Mouse (Mus musculus) MEL (cell line): ENCODE data around the gene Specc1l. TPM values are rescaled to one million over a fixed set of nuclear protein-coding genes. Genes with fewer than 3 reads are reported as not detected.

Experiments used
- DNase-seq: peaks from one replicate; pipeline ENCODE4 v3.0.0; 2011; ENCODE audit warnings: low read depth, low spot score
- H3K27ac ChIP-seq: 2 replicates; pipeline ENCODE4 v1.5.1; 2012; ENCODE audit warnings: low read depth, mild to moderate bottlenecking, control low read depth, low read length, moderate library complexity; ENCODE audit not compliant: control insufficient read depth
- H3K27me3 ChIP-seq, 2 experiments: fragments of 150-350 bp in 1 of 2; sonication (generic) in 1 of 2; 2 replicates each; pipeline ENCODE4 v1.6.1; 2012; ENCODE audit warnings: low read length in 2 of 2, mild to moderate bottlenecking in 2 of 2, improper control_type of control experiment in 1 of 2, moderate library complexity in 1 of 2; ENCODE audit not compliant: insufficient read depth in 2 of 2, control insufficient read depth in 1 of 2
- H3K36me3 ChIP-seq, 2 experiments: 2 replicates each; pipeline ENCODE4 v1.6.1; 2012 to 2014; ENCODE audit warnings: low read length in 2 of 2, improper control_type of control experiment in 1 of 2, inconsistent platforms in 1 of 2, mild to moderate bottlenecking in 1 of 2; ENCODE audit not compliant: insufficient read depth in 2 of 2, control insufficient read depth in 1 of 2
- H3K4me1 ChIP-seq, 2 experiments: fragments of 150-350 bp in 1 of 2; sonication (generic) in 1 of 2; 2 replicates each; pipeline ENCODE4 v1.6.1; 2012; ENCODE audit warnings: low read length in 2 of 2, improper control_type of control experiment in 1 of 2, mild to moderate bottlenecking in 1 of 2; ENCODE audit not compliant: insufficient read depth in 2 of 2, control insufficient read depth in 1 of 2
- H3K4me3 ChIP-seq, 2 experiments: fragments of 150-350 bp in 1 of 2; sonication (generic) in 1 of 2; 2 replicates each; pipeline ENCODE4 v1.5.1; 2012; ENCODE audit warnings: low read depth in 2 of 2, low read length in 2 of 2, mild to moderate bottlenecking in 2 of 2, moderate library complexity in 2 of 2, control low read depth in 1 of 2, improper control_type of control experiment in 1 of 2; ENCODE audit not compliant: control insufficient read depth in 1 of 2, insufficient read depth in 1 of 2
- H3K79me2 ChIP-seq: 2 replicates; pipeline ENCODE4 v1.6.1; 2012; ENCODE audit warnings: mild to moderate bottlenecking, low read length, moderate library complexity; ENCODE audit not compliant: control insufficient read depth, poor library complexity, insufficient read depth
- H3K9ac ChIP-seq: 2 replicates; pipeline ENCODE4 v1.6.1; 2012; ENCODE audit warnings: low read depth, mild to moderate bottlenecking, control low read depth, low read length, moderate library complexity; ENCODE audit not compliant: control insufficient read depth, poor library complexity, severe bottlenecking
- H3K9me3 ChIP-seq: fragments of 150-350 bp; sonication (generic); replicated peaks from 2 replicates; pipeline ENCODE4 v1.6.1; 2012; ENCODE audit warnings: mild to moderate bottlenecking, low read length, improper control_type of control experiment, moderate library complexity; ENCODE audit not compliant: insufficient read depth
- BHLHE40 ChIP-seq: IDR thresholded peaks from 2 replicates; pipeline ENCODE4 v1.6.1; 2012; ENCODE audit warnings: low read depth, mild to moderate bottlenecking, inconsistent platforms, low read length, improper control_type of control experiment, borderline replicate concordance
- CHD2 ChIP-seq: IDR thresholded peaks from 2 replicates; pipeline ENCODE4 v1.6.1; 2011; ENCODE audit warnings: low read length, improper control_type of control experiment
- CTCF ChIP-seq, 3 experiments: IDR thresholded peaks in 2 of 3; conservative IDR thresholded peaks in 1 of 3; 2 replicates each; pipeline ENCODE4 v1.5.1; 2011 to 2012; ENCODE audit warnings: low read length in 3 of 3, low read depth in 2 of 3, mild to moderate bottlenecking in 2 of 3, improper control_type of control experiment in 1 of 3, inconsistent platforms in 1 of 3, mixed read lengths in 1 of 3, moderate library complexity in 1 of 3; ENCODE audit not compliant: control insufficient read depth in 1 of 3, insufficient read depth in 1 of 3, poor library complexity in 1 of 3, severe bottlenecking in 1 of 3
- ELF1 ChIP-seq: IDR thresholded peaks from 2 replicates; pipeline ENCODE4 v1.6.1; 2014; ENCODE audit warnings: low read depth, mild to moderate bottlenecking, inconsistent platforms, low read length, improper control_type of control experiment, moderate library complexity
- EP300 ChIP-seq, 2 experiments: IDR thresholded peaks; 2 replicates each; pipeline ENCODE4 v1.6.1; 2011; ENCODE audit warnings: improper control_type of control experiment in 2 of 2, low read length in 2 of 2, low read depth in 1 of 2, mild to moderate bottlenecking in 1 of 2
- ETS1 ChIP-seq: IDR thresholded peaks from 2 replicates; pipeline ENCODE4 v1.6.1; 2012; ENCODE audit warnings: low read depth, mild to moderate bottlenecking, inconsistent platforms, low read length, improper control_type of control experiment, moderate library complexity
- JUND ChIP-seq: IDR thresholded peaks from 2 replicates; pipeline ENCODE4 v1.6.1; 2011; ENCODE audit warnings: low read depth, mild to moderate bottlenecking, improper control_type of control experiment, low read length
- MAFK ChIP-seq: IDR thresholded peaks from 2 replicates; pipeline ENCODE4 v1.6.1; 2011; ENCODE audit warnings: low read depth, mild to moderate bottlenecking, low read length, improper control_type of control experiment, borderline replicate concordance
- MAZ ChIP-seq: IDR thresholded peaks from 2 replicates; pipeline ENCODE4 v1.6.1; 2012; ENCODE audit warnings: low read depth, mild to moderate bottlenecking, inconsistent platforms, low read length, improper control_type of control experiment
- MEF2A ChIP-seq: IDR thresholded peaks from 2 replicates; pipeline ENCODE4 v1.6.1; 2014; ENCODE audit warnings: low read depth, mild to moderate bottlenecking, inconsistent platforms, low read length, improper control_type of control experiment; ENCODE audit not compliant: poor library complexity, insufficient replicate concordance, severe bottlenecking; ENCODE audit errors: extremely low read depth
- MXI1 ChIP-seq: IDR thresholded peaks from 2 replicates; pipeline ENCODE4 v1.6.1; 2011; ENCODE audit warnings: mild to moderate bottlenecking, low read depth, low read length, improper control_type of control experiment
- MYC ChIP-seq: IDR thresholded peaks from 2 replicates; pipeline ENCODE4 v1.6.1; 2011; ENCODE audit warnings: low read depth, mild to moderate bottlenecking, low read length, improper control_type of control experiment, moderate library complexity
- NRF1 ChIP-seq: IDR thresholded peaks from 2 replicates; pipeline ENCODE4 v1.6.1; 2014; ENCODE audit warnings: low read depth, mild to moderate bottlenecking, inconsistent platforms, low read length, improper control_type of control experiment, moderate library complexity; ENCODE audit not compliant: poor library complexity, insufficient read depth, severe bottlenecking
- POLR2AphosphoS5 ChIP-seq: IDR thresholded peaks from 2 replicates; pipeline ENCODE4 v1.6.1; 2012; ENCODE audit warnings: low read depth, borderline replicate concordance, mild to moderate bottlenecking, inconsistent platforms, low read length, moderate library complexity, mixed read lengths
- RAD21 ChIP-seq: IDR thresholded peaks from 2 replicates; pipeline ENCODE4 v1.6.1; 2011; ENCODE audit warnings: mild to moderate bottlenecking, low read depth, low read length, improper control_type of control experiment
- RCOR1 ChIP-seq: IDR thresholded peaks from 2 replicates; pipeline ENCODE4 v1.6.1; 2012; ENCODE audit warnings: low read depth, mild to moderate bottlenecking, inconsistent platforms, low read length, improper control_type of control experiment
- SIN3A ChIP-seq: IDR thresholded peaks from 2 replicates; pipeline ENCODE4 v1.6.1; 2012; ENCODE audit warnings: low read length, improper control_type of control experiment, inconsistent platforms
- TAL1 ChIP-seq: IDR thresholded peaks from 2 replicates; pipeline ENCODE4 v1.6.1; 2012; ENCODE audit warnings: mild to moderate bottlenecking, inconsistent platforms, low read length, moderate library complexity, mixed read lengths
- TBP ChIP-seq: IDR thresholded peaks from 2 replicates; pipeline ENCODE4 v1.8.0; 2011; ENCODE audit warnings: low read depth, low read length, improper control_type of control experiment
- UBTF ChIP-seq: IDR thresholded peaks from 2 replicates; pipeline ENCODE4 v1.6.1; 2012; ENCODE audit warnings: low read depth, mild to moderate bottlenecking, inconsistent platforms, low read length, improper control_type of control experiment, moderate library complexity, borderline replicate concordance; ENCODE audit not compliant: insufficient read depth
- polyA plus RNA-seq, 2 experiments: library from polyadenylated mRNA; stranded (reverse) in 1 of 2; unstranded in 1 of 2; fragments of >175 nt in 1 of 2; fragments of >200 nt in 1 of 2; gene quantifications; 2 replicates each; pipeline versions ENCODE4 v1.2.1 to v1.2.4; 2012; ENCODE audit warnings: low replicate concordance in 2 of 2, low read depth in 1 of 2; ENCODE audit not compliant: insufficient read length in 2 of 2, insufficient read depth in 1 of 2, missing spikeins in 1 of 2
- total RNA-seq: library from RNA; depleted of rRNA; stranded (reverse); fragments of 300-350 nt; gene quantifications from 2 replicates; pipeline ENCODE4 v1.2.3, GENCODE M21; 2012

Gene Specc1l
- total and polyA plus RNA-seq, 3 experiments, result 12.3 to 30.6 (median 15.1) TPM

- Histone ChIP-seq H3K4me1 (no peaks in the 10 kb centered on the region), H3K79me2 (no peaks in the 10 kb centered on the region), H3K36me3 (no peaks in the 10 kb centered on the region), H3K9me3 (no peaks in the 10 kb centered on the region), H3K27me3 (no peaks in the 10 kb centered on the region), H3K9ac (no peak overlapping the region), H3K27ac (no peak overlapping the region), H3K4me3 (no peak overlapping the region)
- TF ChIP-seq RAD21 (no peak), RCOR1 (no peak), POLR2AphosphoS5 (no peak), SIN3A (no peak), UBTF (no peak), NRF1 (no peak), ETS1 (no peak), MAZ (no peak), MXI1 (no peak), BHLHE40 (no peak), MEF2A (no peak), MAFK (no peak), CTCF (IDR thresholded peaks at IDR 0.05 in 2 of 3, conservative IDR thresholded peaks at IDR 0.05 in 1 of 3; ENCODE audit: control insufficient read depth in 1 of 3, insufficient read depth in 1 of 3, low read depth in 2 of 3, low read length in 3 of 3, poor library complexity in 1 of 3, severe bottlenecking in 1 of 3) (no peak), TBP (no peak), EP300 (IDR thresholded peaks at IDR 0.05; ENCODE audit: low read depth in 1 of 2, low read length in 2 of 2) (no peak), TAL1 (no peak), CHD2 (no peak), ELF1 (no peak), MYC (no peak)
- no peak for DNase-seq
These were observed 116.4 kb downstream of the Specc1l start for GRCm38 (mm10) chr10:75328201-75328704.

- TF ChIP-seq BHLHE40, result no peak
- no peak for TF ChIP-seq SIN3A
- no peak for TF ChIP-seq EP300 (IDR thresholded peaks at IDR 0.05; ENCODE audit: low read depth in 1 of 2, low read length in 2 of 2)
- TF ChIP-seq MEF2A, result no peak
- TF ChIP-seq TAL1, result no peak
- TF ChIP-seq JUND, result no peak
- TF ChIP-seq, all 39 proteins: peak for 0
- H3K9ac ChIP-seq, result no peak overlapping the region
- H3K27ac ChIP-seq, result no peak overlapping the region
- no peaks in the 10 kb centered on the region for H3K27me3 ChIP-seq
- H3K4me3 ChIP-seq, result no peak overlapping the region
- no peaks in the 10 kb centered on the region for H3K9me3 ChIP-seq
- DNase-seq, result no peak
- no peaks in the 10 kb centered on the region for H3K36me3 ChIP-seq
- no peaks in the 10 kb centered on the region for H3K79me2 ChIP-seq
- H3K4me1 ChIP-seq, result no peaks in the 10 kb centered on the region
These were observed 120.4 kb downstream of the Specc1l start for GRCm38 (mm10) chr10:75332268-75332667.
